Mouse (Mus musculus): ENCODE results near the gene Malrd1.
"Not testable (repeated sequence)": the region's sequence is repeated elsewhere in the genome, so short reads cannot be mapped to it uniquely, and the experiment has no call there.

Gene Malrd1

DNA sequence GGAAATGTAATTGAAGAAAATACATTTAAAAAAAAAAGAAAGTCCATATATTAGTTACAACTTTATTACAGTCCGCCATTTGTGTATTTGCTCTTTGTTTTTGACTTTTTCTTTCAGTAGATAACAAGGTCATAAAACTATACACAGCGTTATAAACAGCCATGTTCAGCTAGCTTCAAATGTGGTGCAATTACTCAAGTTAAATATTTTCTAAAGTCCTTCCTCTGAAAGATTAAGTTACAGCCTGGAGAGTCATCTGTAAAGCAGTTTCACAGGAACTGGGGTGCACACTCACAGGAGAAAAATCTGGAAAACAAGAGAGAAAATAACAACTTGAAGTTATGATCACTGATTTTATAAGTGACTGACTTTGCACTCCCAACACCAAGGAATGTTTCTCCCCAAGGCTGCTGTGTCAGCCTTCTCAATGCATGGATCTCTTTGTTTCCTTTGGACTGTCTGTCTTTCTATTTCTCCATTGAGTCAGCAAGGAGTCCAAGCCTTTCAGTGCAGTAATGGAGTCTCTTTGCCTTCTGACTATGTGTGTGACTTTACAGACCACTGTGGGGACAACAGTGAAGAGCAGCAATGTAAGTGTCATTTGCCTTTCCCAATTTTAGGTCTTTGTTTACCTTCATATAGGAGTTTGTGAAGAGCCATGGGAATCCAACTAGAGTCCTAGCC, at the start of gene Malrd1:
Gene Malrd1, plus strand, starts transcription at position 239 of the 684 bp plus-strand sequence.
- DNase-seq = no peak

- DNase-seq = no peak
Observed at GRCm38 (mm10) chr2:15538643-15539042, 12.4 kb downstream of the Malrd1 start.

- no peak for DNase-seq
Observed at GRCm38 (mm10) chr2:15613327-15613948, 87.2 kb downstream of the Malrd1 start.

DNA sequence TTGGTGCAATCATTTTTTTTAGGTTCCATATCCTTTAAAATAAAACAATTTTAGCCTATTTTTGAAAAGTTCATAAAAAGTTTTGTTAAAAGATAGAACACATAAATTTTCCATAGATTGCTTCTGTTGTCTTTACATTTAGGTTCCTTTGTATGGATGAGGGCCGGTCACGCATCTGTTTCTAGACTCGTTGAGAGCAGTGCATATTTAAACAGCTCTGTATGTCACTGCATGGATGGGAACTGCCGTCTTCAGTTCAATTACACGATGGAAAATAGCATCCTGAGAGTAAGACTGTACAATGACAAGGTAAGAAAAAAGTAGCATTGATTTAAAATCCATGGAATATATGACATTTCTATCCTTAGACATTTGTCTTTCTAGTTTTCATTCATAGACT, 87.7 kb downstream of the Malrd1 start:
- no peak for DNase-seq

- DNase-seq = no peak
Observed at GRCm38 (mm10) chr2:15635761-15636160, 109.5 kb downstream of the Malrd1 start.

DNA sequence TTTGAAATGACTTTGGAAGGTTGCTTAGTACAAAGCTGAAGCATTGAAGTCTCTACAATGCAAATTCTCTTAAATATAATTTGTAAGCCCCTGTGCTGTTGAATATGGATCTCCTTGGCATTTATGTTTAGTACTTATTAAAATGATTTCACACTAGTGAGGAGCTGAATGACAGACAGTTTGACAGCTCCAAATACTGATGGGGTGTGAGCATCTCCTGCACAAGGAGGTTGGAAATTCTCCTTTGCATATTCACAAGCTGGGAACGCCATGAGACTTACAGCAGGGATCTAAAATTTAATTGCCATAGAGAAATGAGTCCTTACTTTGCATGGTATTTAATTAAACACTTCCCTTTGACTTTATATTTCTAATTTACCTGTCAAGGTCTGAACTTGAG, 117.6 kb downstream of the Malrd1 start:
- no peak for DNase-seq

- DNase-seq = no peak
Observed at GRCm38 (mm10) chr2:15656388-15656787, 130.1 kb downstream of the Malrd1 start.

DNA sequence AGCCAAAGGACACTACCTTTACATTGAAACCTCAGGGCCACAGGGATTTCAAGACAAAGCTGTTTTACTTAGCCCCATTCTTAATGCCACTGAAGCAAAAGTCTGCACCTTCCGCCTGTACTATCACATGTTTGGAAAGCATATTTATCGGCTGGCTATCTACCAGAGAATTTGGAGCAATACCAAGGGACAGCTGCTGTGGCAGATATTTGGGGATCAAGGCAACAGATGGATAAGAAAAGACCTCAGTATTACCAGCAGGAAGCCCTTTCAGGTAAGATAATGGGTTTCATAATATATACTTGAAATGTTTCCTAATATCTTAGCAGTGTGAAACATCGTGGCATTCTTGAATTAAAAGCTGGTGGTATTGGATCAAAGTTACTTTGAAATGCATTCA, 176.7 kb downstream of the Malrd1 start:
- no peak for DNase-seq

- DNase-seq = no peak
Observed at GRCm38 (mm10) chr2:15740945-15741344, 214.7 kb downstream of the Malrd1 start.

- no peak for DNase-seq
Observed at GRCm38 (mm10) chr2:15744979-15745688, 218.9 kb downstream of the Malrd1 start.

- DNase-seq = no peak
Observed at GRCm38 (mm10) chr2:15784818-15785217, 258.5 kb downstream of the Malrd1 start.

DNA sequence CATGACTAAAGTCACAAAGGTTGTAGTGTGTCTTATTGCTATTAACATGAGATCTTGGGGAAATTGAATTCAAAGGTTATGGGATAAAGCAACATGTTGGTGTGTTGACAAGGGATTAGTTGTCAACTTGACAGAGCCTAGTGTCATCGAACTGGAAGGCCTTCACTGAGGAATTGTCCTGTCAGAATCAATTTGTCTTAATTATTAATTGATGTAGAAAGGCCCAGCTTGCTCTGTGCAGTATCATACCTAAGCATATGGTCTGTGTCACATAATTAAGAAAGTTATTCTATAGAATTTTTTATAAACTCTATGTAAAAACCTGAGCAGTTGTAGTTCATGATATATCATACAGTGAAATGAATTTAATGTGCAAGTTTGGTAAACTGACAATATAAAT, 289.4 kb downstream of the Malrd1 start:
- DNase-seq = no peak

- DNase-seq = peak; percentile 0
Observed at GRCm38 (mm10) chr2:15869380-15869779, 343.1 kb downstream of the Malrd1 start.

- DNase-seq = no peak
Observed at GRCm38 (mm10) chr2:15893418-15894120, 367.3 kb downstream of the Malrd1 start.

DNA sequence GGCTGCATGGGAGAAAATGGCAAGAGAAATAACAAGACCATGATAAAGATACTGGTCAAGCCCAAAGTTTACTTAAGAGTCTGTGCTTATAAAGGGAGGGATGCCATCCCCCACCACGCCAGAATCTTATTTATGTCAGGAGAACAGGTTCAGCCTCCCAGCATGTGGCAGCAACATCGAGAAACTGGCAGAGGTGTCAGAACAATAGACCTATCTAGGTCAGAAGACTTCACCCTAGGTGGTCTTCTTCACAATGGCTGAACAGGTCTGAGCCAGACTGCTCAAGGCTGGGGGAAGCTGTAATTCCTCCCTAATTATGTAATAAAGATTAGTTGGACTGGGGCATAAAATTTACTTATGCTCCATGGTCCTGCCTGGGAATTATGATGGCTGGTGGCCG, 399.2 kb downstream of the Malrd1 start:
- DNase-seq = no peak

DNA sequence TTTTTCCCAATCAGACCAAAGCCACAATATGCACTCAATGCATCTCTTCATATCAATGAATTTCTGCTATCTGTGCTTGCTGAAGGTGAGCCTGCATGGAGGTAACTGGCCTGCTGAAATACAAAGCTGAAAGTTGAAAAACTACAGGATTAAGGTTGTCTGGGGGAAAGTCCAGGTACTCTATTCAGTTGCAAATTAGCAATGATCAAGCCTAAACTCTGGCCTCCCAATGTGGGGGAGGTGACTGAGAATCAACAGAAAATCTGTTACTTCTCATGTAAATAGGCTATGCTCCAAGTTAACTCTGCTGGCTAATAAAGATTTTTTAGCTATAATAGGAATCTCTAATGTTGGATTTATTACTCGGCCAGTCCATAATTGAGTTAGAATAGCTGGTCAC, 399.8 kb downstream of the Malrd1 start:
- peak; percentile 17 for DNase-seq

- DNase-seq = no peak
Observed at GRCm38 (mm10) chr2:15931479-15931878, 405.2 kb downstream of the Malrd1 start.

GRCm38 (mm10) chr2:15931924-15932323, 405.6 kb downstream of the Malrd1 start:
- no peak for DNase-seq

DNA sequence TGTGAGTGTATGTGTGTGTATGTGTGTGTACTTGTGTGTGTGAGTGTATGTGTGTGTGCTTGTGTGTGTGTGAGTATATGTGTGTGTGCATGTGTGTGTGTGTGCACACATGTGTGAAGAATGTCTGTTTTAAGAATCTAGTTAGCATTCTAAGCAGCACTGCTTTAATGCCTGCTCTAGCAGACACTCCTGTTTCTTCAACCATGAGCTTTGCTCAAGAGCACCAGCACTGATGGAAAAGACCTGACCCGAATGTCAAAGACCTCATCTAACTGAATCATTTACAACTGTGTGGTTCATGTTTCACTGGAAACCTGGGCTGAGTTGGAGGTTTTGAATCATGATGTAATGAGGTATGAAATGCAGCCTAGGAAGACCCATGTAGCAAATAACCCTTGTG, 406.1 kb downstream of the Malrd1 start:
- DNase-seq = peak; percentile 60

DNA sequence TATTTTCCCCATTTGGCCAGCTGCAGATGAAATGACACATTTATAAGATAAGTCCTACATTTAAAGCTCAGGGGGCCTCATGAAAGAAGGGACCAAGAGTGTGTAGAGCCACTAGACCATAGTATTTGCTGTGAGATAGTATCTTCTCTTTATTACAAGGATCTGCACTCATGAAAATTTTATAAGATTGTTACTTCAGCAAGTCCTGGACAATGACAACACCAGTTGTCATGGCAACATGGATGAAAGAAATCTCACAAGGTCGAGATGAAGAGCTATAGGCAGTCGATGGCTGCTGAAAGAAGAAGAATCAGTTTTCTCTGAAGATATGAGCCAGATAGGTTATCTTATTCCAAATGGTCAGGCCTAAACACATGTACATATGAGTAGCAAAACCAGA, 476.6 kb downstream of the Malrd1 start:
- no peak for DNase-seq

GRCm38 (mm10) chr2:16017046-16017445, 490.8 kb downstream of the Malrd1 start:
- DNase-seq = not testable (repeated sequence)

DNA sequence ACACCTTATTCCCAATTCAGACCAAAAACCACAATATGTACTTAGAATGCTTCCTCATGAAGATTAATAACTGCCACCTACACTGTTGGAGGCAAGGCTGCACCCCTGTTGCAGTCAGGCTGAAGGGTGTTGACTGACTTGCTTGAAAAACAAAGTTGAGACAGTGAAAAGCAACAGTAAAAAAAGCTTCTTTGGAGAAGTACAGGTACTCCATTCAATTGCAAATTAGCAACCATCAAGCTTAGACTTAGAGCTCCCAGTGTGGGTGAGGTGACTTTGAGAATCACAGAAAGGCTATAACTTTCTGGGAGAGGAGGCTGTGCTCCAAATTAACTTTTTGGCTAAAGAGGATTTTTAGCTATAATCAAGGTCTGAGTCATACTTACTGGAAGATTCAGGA, 491.4 kb downstream of the Malrd1 start:
- not testable (repeated sequence) for DNase-seq

GRCm38 (mm10) chr2:16029752-16030151, 503.5 kb downstream of the Malrd1 start:
- DNase-seq = no peak

Measured in kidney, adult 9 months (tissue).